Mouse (Mus musculus) right cerebral cortex, postnatal 4 days (tissue): ENCODE data around the gene Dph3.
"Not testable (repeated sequence)": the region's sequence is repeated elsewhere in the genome, so short reads cannot be mapped to it uniquely, and the experiment has no call there.

ENCODE experiments used
- DNase-seq: peaks from one replicate; pipeline ENCODE4 v3.0.0-alpha.2; 2022

The Dph3 gene

DNA sequence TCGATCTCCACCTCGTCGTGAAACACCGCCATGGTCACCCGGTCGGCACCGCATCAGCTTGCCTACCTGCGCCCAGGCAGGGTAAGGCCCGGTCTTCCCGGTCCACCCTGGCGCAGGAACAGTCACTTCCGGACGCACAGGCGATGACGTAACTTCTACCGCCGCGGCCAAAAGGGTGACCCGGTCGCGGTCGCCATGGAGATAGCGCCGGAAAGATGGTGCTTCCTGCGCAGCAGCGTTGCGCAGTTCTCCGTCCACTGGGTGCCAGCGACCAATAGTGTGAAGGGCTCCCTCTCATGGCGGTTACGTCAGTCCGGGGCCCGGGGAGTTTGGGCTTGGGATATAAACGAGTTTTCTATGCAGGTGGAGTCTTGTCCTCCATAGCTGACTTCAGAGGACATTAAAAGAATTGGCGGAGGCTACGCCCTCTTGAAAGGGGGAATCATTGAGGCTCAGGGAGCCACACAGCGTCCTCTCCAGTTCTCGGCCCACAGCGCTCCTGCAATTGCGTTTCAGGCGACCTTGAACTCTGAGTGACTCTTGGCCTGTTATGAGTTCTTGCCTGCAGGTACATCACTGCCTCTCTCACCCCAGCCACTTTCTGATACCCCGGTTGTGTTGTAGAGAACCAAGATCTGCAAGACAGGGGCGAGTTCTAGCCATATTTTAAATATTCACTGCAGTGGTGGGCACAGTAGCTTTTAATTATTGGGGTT, at the start of gene Dph3:
Dph3 (minus strand) TSS at position 244 of the 716 bp plus-strand sequence.
- DNase-seq: peak; percentile 98

- DNase-seq: no peak
Observed at GRCm38 (mm10) chr14:32134293-32134692, 48.8 kb upstream of the Dph3 start.

DNA sequence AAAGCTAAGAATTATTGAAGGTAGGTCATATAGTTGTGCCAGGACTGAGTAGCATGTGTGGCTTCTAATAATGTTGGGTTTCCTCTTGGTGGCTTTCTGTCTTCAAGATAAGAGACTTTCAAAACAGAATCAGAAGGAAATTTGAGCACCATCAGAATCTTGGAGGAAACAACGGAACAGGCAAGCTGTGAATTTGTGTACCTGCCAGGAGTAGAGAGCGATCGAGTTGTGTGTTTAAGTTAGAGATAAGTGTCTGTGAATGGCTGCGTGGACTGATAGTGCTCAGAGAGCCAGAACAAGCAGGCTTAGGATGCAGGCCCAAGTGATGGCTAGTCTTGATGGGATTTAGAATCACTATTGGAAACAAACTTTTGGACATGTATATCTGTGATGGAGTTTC, 46.3 kb upstream of the Dph3 start:
- DNase-seq: no peak

DNA sequence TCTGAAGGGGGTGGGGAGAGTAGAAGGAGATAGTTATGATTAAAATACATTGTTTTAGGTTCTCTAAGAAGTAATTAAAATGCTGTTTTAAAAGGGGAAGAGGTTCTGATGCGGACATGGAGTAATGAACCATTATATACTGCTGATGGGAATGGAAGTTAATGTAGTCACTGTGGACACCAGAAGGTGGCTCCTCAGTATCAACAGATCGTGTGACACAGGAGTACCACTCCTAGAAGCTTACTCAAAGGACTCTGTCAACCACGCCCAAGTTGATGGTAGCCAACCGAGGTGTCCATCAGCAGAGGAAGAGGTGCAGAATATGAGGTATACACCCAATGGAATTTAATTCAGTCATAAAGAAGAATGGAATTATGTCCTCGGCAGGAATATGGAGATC, 42.9 kb upstream of the Dph3 start:
- no peak for DNase-seq

DNA sequence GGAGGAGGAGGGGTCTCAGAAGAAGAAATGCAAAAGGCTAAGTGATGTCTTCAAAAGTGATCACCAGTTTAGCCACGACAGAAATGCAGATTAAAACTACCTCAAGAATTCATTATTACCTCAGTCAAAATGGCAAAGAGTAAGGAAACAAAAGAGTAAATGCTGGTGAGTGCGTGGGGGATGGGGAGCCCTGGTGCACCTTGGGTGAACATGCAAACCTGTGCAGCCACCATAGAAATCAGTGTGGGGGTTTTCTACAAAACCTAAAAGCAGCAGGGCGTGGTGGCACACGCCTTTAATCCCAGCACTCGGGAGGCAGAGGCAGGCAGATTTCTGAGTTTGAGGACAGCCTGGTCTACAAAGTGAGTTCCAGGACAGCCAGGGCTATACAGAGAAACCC, 39.7 kb upstream of the Dph3 start:
- not testable (repeated sequence) for DNase-seq

DNA sequence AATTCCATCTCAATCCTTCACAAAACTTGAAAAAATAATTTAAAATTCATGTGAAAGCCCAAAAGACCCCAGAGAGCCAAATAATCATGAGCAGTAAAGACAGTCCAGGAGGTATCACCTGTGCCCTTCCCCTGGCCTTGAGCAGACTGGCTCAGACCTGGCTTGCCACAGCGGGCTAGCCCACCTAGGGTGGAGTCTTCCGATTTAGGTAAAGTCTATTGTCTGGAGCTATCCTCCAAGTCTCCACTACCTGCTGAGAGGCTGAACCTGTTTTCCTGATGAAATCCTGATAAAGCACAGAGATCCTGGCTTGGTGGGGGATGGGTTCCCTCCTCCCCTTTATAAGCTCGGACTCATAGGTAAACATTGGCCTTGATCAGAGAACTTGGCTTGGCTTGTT, 38.7 kb upstream of the Dph3 start:
- DNase-seq: no peak

GRCm38 (mm10) chr14:32121920-32122315, 36.4 kb upstream of the Dph3 start:
- no peak for DNase-seq

DNA sequence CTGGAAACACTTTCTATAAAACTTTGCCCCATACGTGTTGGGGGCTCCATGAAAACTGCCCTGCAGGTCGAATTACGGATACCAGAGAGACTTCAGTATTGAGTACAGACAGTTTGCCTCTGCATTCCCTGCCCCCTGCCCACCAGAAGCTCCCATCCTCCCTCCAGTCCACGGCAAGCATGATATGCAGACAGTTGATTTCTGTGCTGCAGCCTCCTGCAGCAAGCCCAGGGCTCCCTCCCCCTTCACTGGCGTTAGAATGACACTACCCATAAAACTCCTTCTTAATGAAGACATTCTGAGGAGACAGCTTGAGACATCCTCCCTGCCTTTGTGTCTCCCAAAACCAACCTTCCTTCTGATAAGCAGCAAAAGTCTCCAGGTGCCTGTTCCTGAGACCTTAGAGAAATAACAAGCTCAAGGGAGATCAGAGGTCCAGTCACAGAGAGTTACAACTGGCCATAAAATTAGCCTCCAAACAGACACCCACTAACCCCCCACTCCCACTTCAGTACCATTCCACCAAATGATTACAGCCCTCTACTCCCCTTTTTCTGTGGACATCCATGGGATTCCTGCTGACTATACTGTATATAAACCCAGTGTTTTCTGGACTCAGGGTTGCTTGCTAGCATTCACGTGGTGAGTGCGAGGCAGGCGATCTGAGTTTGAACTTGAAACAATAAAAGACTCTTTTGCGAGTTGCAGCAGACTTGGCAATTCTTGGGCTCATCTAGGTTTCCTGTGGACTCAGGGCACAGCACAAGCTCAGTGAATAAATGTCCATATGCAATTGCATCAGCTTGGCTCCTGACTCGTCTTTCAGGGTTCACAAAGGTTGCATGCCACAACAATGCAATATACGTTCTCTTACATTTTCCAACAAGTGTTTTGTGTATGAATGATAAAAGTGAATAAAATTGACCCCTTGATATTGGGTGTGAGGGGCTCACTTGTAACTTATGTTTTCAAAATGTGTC, 35.7 kb upstream of the Dph3 start:
- no peak for DNase-seq

- not testable (repeated sequence) for DNase-seq
Observed at GRCm38 (mm10) chr14:32112124-32112523, 26.6 kb upstream of the Dph3 start.

- no peak for DNase-seq
Observed at GRCm38 (mm10) chr14:32106911-32107310, 21.4 kb upstream of the Dph3 start.

DNA sequence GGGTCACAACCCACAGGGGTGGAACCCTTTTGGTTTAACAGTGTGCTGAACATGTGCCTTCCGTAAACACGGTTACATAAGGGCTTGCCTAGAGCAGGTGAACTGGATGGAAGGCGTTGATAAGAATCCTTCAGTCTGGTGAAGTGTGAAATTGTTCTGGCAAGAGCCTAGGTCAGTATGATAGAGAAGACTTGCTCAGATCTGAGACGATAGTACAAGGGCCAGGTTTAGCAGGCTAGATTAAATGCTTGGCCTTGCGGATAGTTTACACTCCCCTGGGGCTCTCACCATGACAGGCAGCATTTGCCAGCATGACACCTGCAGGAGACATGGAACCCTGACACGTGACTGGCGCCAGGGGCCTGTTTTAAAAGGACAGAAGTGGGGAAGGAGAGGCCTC, 20.1 kb upstream of the Dph3 start:
- DNase-seq: no peak

- DNase-seq: no peak
Observed at GRCm38 (mm10) chr14:32103556-32103955, 18.0 kb upstream of the Dph3 start.

GRCm38 (mm10) chr14:32098951-32099350, 13.4 kb upstream of the Dph3 start:
- no peak for DNase-seq

DNA sequence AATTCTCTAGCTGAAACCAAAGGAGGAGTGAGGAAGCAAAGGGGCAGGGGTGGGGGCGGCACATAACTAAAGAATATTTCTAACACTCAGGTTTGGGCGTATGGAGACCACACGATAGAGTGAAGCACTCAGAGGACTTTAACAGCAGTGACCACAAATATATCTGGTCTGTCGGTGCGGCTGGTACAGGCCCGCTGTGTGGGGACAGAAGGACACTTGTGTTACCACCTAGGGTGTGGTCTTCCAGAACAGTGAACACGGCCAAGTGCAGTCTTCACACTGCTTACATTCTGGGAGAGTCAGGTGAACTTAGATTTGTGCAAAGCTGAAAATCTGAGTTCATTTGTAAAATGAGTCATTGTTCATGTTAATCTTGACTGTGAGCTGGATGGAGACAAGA, 12.2 kb upstream of the Dph3 start:
- no peak for DNase-seq

DNA sequence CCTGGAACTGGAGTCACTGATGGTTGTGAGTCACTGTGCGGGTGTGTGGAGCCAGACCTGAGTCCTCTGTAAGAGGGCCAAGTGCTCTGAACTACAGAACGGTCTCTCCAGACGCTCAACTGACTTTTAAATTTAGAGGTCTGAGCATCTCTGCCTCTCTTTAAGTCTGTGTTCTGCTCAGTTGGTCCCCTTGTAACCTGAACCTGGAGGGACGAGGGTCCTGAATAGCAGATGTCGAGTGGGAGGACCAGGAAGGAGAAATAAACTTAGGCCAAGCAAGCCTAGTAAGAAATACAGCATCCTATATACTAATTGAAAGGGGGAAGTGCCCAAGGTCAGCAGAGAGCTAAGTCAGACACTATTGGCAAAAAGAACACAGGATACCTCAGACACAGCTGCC, 11.2 kb upstream of the Dph3 start:
- DNase-seq: no peak

DNA sequence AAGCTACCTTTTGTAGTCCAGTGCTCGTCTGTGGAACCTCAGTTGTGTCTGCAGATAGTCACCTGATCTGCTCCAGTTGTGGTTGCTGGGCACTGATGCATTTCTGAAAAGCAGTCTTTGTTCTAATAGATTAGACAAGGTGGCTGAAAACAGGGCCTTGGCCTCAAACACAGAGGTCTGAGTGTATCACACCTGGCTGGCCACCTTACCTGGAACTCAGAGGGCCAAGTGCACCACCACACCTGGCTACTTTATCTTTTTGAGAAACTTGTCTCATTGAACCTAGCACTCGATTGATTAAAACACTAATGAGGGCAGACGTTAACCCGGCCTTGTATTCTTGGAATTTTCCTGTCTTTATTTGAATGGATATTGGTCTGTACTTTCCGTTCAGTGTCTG, 10.1 kb upstream of the Dph3 start:
- DNase-seq: no peak

DNA sequence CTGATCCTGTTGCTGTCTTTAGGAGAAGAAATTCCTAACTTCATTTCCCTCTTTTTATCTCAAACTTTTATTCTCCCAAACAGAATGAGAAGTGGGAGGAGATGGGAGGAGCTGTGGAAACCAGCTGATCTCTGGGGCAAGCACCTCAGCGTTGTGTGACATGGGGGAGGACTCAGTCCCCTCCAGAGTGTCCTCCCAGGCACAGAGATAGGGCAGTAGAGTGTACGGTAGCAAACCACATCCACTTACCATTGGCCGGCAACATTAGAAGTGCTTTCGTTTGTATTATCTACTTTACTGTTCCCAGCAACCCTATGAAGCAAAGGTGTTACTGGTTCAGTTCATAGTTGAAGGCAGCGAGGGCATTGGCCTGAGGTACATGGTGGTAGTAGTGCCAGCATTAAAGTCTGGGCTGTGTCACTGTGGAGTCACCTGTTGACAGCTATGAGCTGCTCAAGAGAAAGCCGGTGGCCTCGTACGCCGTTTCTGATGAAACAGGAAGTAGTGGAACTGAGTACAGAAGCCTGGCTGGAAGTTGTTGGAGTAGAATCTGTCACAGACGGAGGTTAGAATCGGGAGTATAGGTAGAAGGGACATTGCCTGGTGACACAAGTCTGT, 8.1 kb upstream of the Dph3 start:
- DNase-seq: no peak

DNA sequence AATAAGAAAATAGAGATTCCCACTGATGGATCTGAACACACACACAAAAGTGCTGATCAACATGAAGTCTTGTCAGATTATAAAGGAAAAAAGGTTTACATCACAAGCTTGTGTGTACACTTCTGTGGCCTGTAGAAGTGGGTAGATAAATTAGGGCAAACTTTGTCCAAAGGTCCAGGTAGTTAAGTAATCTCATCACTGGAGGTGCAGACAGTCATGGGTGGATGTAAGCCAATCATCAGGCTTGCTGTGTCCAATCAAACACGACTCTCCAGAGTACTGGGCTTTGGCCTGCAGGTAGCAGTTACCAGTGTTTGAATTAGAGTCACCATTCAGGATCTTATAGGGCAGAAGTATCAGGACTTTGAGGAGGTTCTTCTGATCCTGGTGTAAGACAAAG, 7.5 kb upstream of the Dph3 start:
- DNase-seq: no peak

- DNase-seq: no peak
Observed at GRCm38 (mm10) chr14:32091704-32092103, 6.2 kb upstream of the Dph3 start.

DNA sequence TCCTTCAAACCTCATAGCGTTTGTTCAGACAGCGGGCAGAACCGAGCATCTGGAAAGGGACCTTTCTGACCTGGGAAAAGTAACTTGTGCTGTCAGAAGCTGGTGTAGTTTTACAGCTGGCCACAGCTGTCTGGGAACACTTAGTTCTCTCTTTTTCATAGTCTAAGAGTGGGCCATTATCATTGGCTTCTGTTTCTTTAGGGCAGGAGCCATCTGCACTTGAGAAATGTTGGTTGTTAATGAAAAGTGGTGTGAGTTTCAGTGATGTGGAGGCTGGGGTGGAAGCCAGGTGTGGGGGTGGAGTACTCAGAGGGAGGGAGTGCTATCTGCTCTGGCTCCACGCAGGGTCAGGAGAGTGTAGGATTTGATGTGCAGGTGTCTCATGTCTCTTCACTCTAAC, 5.6 kb upstream of the Dph3 start:
- DNase-seq: no peak

- DNase-seq: not testable (repeated sequence)
Observed at GRCm38 (mm10) chr14:32087584-32088248, 2.2 kb upstream of the Dph3 start.

- DNase-seq: no peak
Observed at GRCm38 (mm10) chr14:32086226-32086625, 697 bp upstream of the Dph3 start.
